Mouse (Mus musculus): ENCODE measurements at regions not wholly inside any gene's neighbourhood (a gene's known extent, or its start where the extent isn't known, plus 50 kb on each side); places are given as distances from the start of the nearest gene placed in this dataset.

DNA sequence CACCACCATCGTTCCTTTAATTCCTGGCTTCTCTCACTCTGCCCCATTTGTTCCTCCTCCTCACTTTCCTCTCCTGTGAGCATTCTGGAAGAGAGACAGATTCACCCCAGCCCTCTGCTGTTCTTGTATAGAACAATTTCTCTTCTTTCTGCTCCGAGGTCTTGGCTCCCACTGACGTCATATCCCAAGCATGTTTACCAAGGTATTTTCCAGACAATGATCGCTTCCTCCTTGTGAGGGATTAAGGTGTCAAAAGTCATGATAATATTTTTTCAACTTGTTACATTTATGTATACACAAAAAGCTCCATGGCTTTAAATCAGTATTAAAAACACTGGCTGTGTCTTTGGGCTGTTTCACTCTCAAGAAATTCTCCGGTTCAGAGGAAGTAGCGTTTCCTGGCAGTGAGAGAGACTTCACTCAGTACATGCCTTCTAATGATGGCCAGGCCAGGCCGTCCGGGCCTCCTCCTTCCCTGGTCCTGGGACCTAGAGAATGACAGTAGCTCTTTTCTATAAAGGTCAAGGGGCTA lies 142.4 kb upstream of the Spdl1 start:
- DNase-seq (ENCODE audit: low read depth, low spot score) = no peak
- no peaks in the 10 kb centered on the region for H3K27me3 ChIP-seq
- no peak for ATAC-seq
- CTCF ChIA-PET = no interaction called here
- no peak for TF ChIP-seq CTCF (IDR thresholded peaks at IDR 0.05)
- in situ Hi-C loops (cut with MboI; ENCODE audit: low pct_unique_long_range_greater_than_20kb) = no loop called here
- POLR2A ChIA-PET = interaction anchor here (0.6 kb wide), 1 partner anchor 768 kb away, joined by 3 read pairs; the partner anchor contains the start of gene Foxi1

DNA sequence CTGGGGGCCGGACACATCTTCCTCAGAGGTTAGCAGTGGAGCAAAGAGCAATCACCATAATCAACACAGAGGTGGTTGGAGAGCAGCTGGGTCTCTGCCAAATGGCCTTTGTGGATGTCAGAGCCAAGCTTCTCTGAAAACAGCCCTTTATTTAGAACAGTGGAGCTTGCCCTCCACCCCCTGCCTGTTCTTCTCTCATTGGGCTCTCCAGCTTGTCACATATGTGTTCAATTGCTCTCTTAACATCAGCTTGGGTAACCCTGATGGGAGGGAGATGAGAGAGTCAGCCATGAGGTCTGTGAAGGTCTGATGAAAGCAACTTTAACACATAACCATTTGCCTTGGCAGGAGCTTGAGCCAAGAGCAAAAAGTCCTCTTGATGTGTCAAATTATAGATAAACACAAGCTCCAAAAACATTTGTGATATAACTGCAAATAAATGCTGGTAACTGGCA lies 140.1 kb upstream of the Spdl1 start:
- no peak for TF ChIP-seq CTCF (IDR thresholded peaks at IDR 0.05)
- ATAC-seq (no peak), DNase-seq (ENCODE audit: low read depth, low spot score) (no peak)
- in situ Hi-C loops (cut with MboI; ENCODE audit: low pct_unique_long_range_greater_than_20kb) = no loop called here
- H3K27me3 ChIP-seq = peaks cover 12% of the 10 kb centered on the region
- ChIA-PET POLR2A (no interaction called here), CTCF (interaction anchor here (1.0 kb wide), 1 partner anchor 15 kb away, joined by 3 read pairs; no protein-coding TSS in a partner anchor)

DNA sequence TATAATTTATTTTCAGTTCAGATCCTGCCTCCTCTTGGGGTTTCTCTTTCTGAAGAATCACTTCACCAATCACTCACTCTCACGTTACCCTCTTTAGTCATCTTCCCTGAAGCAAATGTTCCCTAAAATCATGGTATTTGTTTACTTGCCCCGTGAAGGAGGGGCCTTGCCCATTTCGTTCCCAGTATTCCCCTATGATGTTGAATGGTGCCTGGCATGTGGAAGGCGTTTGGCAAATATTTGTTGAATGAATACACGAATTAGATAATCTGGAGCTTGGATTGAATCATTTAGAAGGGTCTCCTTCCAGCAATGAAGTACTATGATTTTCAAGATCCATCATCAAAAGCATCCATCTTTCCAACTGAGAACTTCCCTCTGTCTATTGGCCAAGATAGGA lies 139.6 kb upstream of the Spdl1 start:
- ChIA-PET POLR2A (no interaction called here), CTCF (interaction anchor here (1.0 kb wide), 1 partner anchor 15 kb away, joined by 3 read pairs; no protein-coding TSS in a partner anchor)
- DNase-seq (ENCODE audit: low read depth, low spot score) (no peak), ATAC-seq (no peak)
- peaks cover 12% of the 10 kb centered on the region for H3K27me3 ChIP-seq
- no peak for TF ChIP-seq CTCF (IDR thresholded peaks at IDR 0.05)
- in situ Hi-C loops (cut with MboI; ENCODE audit: low pct_unique_long_range_greater_than_20kb) = no loop called here

DNA sequence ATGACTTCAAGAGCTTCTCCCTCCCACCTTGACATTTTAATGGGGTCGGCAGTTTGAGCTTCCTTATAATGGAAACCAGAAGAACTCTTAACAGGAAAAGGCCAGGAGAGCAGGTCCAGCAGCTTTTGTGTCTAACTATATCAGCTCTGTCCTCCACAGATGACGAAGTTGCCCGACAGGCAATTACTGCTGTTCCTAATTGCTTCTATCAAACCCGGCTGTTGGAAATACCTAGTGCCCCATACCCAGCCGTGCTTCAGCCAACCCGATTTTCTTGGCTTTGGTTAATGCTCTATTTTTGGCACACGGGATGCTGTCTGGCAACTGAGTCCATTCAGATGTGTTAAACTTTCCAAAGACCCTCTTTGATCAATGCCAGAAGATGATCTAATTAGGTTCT lies 125.8 kb upstream of the Spdl1 start:
- POLR2A ChIA-PET = no interaction called here
- TF ChIP-seq CTCF (IDR thresholded peaks at IDR 0.05) = no peak
- no peak for ATAC-seq
- in situ Hi-C loops (cut with MboI; ENCODE audit: low pct_unique_long_range_greater_than_20kb) = no loop called here
- CTCF ChIA-PET = no interaction called here
- peaks cover 24% of the 10 kb centered on the region for H3K27me3 ChIP-seq
- no peak for DNase-seq (ENCODE audit: low read depth, low spot score)

DNA sequence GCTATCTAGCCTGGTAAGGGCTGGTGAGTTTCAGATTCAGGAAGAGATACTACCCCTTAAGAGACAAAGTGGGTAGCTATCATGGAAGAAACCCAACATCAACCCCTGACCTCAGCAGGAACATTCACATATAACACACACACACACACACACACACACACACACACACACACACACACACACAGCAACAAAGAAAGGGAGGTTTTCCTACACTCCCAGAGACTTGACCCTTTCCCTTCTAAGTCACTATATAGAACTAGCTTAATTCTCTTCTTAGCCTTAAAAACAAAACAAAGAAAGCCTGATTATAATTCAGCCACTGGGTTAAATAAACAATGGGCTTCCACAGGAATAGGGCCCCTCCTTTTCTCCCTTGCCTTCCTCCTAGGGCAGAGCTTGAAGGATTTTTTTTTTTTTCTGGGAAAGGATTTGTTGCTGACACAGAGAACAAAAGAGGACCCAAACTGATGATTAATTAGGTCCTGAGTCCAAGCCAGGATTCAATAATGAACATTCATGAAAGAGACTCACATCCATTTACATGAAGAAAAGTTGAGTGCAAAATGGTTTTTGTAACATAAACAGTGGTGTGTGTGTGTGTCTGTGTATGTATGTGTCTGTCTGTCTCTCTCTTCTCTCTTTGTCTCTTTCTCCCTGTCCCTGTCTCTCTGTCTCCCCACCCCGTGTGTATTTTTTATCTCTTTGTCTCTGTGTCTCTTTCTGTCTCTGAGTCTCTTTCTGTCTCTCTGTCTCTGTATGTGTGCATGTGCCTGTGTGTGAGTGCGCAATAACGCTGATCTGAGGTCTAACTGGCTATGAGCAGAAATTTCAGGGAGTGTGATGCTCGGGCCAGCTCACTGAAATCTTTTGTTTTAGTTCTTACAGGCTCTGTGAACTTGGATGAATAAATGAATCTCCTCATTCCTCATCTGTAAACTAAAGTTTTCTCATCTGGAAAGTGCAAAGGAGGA lies 108.3 kb upstream of the Spdl1 start:
- no peak for ATAC-seq
- in situ Hi-C loops (cut with MboI; ENCODE audit: low pct_unique_long_range_greater_than_20kb) = no loop called here
- H3K27me3 ChIP-seq = peaks cover 2% of the 10 kb centered on the region
- no peak for DNase-seq (ENCODE audit: low read depth, low spot score)
- ChIA-PET POLR2A (no interaction called here), CTCF (interaction anchor here (1.5 kb wide), 1 partner anchor 9 kb away, joined by 3 read pairs; no protein-coding TSS in a partner anchor)
- TF ChIP-seq CTCF (IDR thresholded peaks at IDR 0.05) = no peak

DNA sequence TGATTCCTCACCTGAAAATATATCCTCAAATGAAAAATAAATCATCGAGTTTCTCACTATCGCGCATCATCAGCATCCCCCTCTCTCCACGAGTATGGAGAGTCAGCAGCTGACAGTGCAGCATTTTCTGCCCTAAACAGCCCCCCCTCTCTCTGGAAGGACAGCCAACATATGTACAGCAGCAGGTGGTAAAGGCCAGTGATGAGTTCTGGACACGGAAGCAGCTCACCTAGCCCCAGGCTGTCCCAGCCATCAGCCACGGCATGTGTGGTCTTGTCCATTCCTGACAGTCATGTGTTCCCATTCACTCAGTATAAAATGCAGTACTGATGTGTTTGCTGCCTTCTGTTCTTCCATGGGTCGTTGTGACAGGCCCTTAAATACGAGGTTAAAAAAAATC lies 106.7 kb upstream of the Spdl1 start:
- TF ChIP-seq CTCF (IDR thresholded peaks at IDR 0.05) = no peak
- CTCF ChIA-PET = no interaction called here
- in situ Hi-C loops (cut with MboI; ENCODE audit: low pct_unique_long_range_greater_than_20kb) = no loop called here
- POLR2A ChIA-PET = no interaction called here
- ATAC-seq = no peak
- peaks cover 3% of the 10 kb centered on the region for H3K27me3 ChIP-seq
- no peak for DNase-seq (ENCODE audit: low read depth, low spot score)

DNA sequence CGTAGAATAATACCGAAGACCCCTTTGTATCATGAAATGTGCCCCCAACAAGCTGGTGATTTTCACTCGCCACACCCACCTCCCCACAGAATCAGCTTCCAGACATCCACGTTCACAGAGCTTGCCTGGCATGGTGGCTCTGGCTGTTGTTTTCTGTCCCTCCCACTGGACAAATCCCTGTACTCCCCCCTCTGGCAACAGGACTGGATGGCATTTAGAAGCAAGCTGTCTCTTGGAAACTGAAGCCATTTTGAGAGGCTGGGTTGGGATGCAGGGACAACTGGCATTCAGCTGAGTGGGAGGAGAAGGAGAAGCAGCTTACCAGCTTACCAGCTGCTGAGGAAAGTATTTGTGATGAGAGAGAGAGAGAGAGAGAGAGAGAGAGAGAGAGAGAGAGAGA lies 105.6 kb upstream of the Spdl1 start:
- no peak for TF ChIP-seq CTCF (IDR thresholded peaks at IDR 0.05)
- ATAC-seq (no peak), DNase-seq (ENCODE audit: low read depth, low spot score) (no peak)
- CTCF ChIA-PET = no interaction called here
- peaks cover 11% of the 10 kb centered on the region for H3K27me3 ChIP-seq
- POLR2A ChIA-PET = no interaction called here
- in situ Hi-C loops (cut with MboI; ENCODE audit: low pct_unique_long_range_greater_than_20kb) = no loop called here

DNA sequence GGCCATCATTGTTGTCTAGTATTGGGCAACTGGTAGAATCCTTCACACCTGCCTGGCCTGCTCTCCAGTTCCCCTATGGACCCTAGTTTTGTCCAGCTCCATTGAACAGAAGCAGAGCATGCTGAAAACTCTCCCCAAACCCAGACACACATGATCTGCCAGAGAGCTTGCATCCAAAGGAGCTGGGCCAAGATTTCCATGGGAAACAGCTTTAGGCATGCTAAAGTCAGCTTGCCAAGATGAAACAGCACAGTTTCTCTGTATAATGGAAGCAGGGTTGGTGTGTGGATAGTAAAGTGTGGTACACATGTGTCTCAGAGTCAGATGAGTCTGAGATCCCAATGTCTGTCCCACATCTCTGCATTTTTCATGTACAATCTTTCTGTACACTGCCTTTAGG lies 98.8 kb upstream of the Spdl1 start:
- TF ChIP-seq CTCF (IDR thresholded peaks at IDR 0.05) = no peak
- in situ Hi-C loops (cut with MboI; ENCODE audit: low pct_unique_long_range_greater_than_20kb) = no loop called here
- DNase-seq (ENCODE audit: low read depth, low spot score) (no peak), ATAC-seq (no peak)
- ChIA-PET CTCF (interaction anchor here (0.8 kb wide), 1 partner anchor 9 kb away, joined by 3 read pairs; no protein-coding TSS in a partner anchor), POLR2A (no interaction called here)
- H3K27me3 ChIP-seq = peaks cover 14% of the 10 kb centered on the region

DNA sequence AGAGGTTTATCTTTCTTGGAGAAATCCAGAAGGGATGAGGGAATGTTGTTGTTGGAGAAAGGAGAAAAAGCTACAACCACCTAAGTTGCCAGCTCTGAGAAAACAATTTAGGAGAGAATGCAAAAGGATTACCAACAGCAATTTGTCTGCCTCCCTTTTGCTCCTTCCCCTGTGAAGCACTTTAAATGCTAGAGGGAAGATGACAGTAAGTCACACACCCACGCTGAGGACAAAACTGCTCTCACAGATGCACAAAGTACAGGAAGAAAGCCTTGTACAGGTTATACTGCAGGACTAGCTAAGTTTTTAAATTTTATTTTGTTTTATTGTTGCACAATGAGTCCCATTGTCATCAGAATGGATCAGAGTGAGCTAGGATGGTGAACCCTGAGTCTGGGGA lies 83.7 kb upstream of the Spdl1 start:
- TF ChIP-seq CTCF (IDR thresholded peaks at IDR 0.05) = no peak
- H3K27me3 ChIP-seq = peaks cover 44% of the 10 kb centered on the region
- in situ Hi-C loops (cut with MboI; ENCODE audit: low pct_unique_long_range_greater_than_20kb) = no loop called here
- CTCF ChIA-PET = no interaction called here
- ATAC-seq (no peak), DNase-seq (ENCODE audit: low read depth, low spot score) (no peak)
- POLR2A ChIA-PET = no interaction called here

DNA sequence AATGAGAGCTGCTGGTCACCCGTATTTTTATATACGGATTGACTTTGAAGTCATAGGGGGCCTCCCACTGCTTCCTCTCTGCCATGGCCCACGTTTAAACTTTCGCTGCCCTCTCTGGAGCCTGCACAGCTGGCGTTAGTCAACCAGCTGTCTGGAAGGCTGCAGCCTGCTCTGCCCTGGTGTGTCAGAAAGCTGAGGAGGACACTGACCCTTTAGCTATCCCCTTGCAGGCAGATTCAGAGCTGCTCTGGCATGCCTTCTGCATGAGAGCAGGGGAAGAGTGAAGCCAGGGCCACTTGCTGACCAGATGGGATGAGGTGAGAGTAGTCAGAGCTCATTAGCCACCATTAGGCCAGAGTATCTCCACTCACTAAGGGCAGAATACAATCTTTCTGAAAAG lies 76.4 kb upstream of the Spdl1 start:
- in situ Hi-C loops (cut with MboI; ENCODE audit: low pct_unique_long_range_greater_than_20kb) = no loop called here
- POLR2A ChIA-PET = no interaction called here

DNA sequence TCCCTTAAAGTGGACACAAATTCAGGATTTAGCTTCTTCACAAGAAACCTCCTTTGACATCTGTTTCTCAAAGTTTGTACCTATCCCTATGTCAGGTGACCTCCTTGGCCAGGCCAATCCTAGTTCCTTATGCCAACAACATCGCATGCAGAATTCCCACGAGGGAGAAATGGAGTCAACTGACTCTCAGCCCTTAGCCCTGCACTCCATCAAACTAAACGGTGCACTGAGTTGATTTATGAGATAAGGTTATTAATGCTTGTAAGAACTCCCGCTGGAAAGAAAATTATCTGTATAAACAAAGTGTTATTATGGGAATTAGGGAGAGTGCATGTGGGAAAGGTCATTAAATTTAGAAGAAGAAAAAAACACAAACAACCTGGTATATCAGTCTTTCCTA lies 70.8 kb upstream of the Spdl1 start:
- no peak for DNase-seq (ENCODE audit: low read depth, low spot score)
- ChIA-PET CTCF (no interaction called here), POLR2A (no interaction called here)
- no peak for TF ChIP-seq CTCF (IDR thresholded peaks at IDR 0.05)
- H3K27me3 ChIP-seq = peaks cover 34% of the 10 kb centered on the region
- in situ Hi-C loops (cut with MboI; ENCODE audit: low pct_unique_long_range_greater_than_20kb) = no loop called here
- no peak for ATAC-seq

More for the DNA sequence above, 76.4 kb upstream of the Spdl1 start:
- ATAC-seq = no peak
- H3K27me3 ChIP-seq = peaks cover 56% of the 10 kb centered on the region
- DNase-seq (ENCODE audit: low read depth, low spot score) = no peak
- CTCF ChIA-PET = no interaction called here
- TF ChIP-seq CTCF (IDR thresholded peaks at IDR 0.05) = no peak
